Mouse (Mus musculus) urinary bladder, postnatal 4 days (tissue): ENCODE results near the gene Gm20431.

ENCODE experiments used
- DNase-seq, 2 experiments: peaks; one replicate each; pipeline ENCODE4 v3.0.0; 2021 to 2022; ENCODE audit warnings: low spot score in 2 of 2

Gm20431 gene

DNA sequence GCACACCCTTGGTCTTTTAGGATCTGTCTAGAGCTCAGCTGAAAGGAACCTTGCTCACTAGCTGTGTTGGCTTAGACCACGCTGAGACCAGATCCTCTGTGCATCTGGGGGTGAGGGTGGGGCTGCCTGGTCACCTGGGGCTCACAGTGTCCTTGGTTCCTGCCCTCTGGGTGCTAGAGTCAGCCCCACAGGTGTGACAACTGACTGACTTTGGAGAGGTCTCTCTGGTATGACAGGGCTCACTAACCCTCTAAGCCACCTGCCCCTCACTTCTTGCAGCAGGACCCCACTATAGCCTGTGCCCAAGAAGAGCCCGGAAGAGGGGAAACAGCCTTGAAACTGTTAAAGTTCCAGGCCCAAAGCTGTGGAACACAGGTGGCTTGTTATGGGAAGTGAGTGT is 58.9 kb downstream of the Gm20431 start:
- no peak for DNase-seq

DNA sequence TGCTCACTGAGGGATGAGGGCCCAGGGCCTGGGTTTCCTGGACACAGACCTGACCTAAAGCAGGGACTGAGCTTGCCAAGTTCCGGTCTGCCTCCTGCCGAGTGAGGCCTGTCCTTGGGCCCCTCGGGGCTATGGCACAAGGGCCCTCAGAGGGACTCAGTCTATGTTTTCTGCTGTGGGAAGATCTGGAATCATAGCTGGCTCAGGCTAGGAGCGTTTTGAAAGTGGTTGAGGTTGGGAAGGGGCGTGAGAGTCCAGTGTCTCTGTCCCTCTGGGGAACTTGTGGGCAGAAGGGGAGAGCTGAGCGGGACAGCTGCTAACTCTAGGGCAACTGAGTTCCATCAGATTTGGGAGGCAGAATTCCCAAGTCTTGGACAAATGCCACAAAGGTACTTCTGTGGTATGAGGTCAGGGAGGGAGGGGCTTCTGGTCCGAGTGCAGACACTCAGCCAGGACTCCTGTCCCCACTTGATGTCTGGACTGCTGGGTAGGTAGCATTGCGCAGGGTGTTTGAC is 60.8 kb downstream of the Gm20431 start:
- DNase-seq = no peak

DNA sequence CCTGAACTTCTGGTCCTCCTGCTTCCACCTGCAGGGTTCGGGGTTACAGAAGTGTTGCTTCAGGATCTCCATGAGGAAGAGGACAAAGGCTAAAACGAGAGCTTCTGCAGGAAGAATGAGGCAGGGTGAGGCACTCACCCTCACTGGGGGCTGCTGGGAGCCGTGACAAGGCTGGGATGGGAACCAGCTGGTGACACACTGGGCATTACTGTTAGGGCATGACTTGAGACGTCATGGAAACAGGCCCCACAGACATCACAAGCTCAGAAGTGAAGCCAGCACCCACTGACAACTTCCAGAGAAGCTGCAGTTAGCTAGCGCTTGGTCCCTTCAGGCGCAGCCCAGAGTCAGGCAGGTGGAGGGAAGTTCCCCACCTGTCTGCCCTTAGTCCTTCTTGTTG is 61.4 kb downstream of the Gm20431 start:
- no peak for DNase-seq

DNA sequence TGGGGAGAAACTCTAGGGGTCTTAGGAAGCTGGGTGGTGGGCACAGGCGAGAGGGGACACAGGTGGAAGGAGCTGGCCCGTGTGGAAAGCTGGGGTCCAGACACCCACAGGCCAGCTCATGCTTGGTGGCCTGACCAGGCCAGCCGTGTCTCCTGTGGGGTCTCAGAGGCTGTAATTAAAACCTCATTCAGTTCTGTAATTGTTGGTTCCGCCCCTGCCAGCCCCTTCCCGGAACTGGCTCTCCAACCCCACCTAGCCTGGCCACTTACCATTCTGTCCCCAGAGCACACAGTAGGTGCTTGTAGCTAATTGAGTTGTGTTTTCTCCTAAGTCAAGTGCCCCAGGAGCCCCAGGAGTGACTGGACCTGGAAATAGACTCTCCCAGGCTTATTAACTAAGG is 62.1 kb downstream of the Gm20431 start:
- DNase-seq = no peak

DNA sequence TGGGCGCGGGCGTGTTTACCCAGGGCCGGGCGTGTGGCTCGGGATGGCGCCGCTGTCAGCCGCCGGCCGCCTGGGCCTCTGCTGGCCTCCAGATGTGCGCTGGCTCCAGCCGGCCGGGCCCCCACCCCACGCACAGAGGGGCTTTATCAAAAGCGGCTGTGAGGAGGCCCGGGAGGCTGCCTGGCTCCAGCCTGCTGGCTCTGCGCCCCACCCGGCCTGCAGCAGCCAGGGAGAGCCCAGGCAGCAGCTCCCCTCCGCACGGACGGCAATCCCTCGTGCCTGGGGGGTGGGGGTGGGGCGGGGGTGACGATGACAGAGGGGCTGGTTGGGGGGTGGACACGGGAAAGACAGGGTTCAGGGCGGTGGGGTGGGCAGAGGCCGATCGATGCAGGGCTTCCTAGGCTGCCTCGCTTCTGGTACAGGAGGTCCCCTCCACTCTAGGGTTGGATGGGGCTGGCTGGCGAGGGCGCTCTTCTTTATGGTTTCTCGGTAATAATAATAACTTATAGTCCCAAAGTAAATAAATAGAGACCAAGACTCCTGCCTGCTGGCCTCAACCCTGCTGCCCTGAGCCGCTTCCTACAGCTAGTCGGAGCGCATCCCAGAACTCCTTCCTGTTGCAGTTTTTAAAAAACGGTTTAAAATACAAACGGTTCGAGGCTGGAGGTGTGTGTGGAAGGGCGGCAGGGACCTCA is 63.7 kb downstream of the Gm20431 start:
- peak; percentile 79 to 80 for DNase-seq

DNA sequence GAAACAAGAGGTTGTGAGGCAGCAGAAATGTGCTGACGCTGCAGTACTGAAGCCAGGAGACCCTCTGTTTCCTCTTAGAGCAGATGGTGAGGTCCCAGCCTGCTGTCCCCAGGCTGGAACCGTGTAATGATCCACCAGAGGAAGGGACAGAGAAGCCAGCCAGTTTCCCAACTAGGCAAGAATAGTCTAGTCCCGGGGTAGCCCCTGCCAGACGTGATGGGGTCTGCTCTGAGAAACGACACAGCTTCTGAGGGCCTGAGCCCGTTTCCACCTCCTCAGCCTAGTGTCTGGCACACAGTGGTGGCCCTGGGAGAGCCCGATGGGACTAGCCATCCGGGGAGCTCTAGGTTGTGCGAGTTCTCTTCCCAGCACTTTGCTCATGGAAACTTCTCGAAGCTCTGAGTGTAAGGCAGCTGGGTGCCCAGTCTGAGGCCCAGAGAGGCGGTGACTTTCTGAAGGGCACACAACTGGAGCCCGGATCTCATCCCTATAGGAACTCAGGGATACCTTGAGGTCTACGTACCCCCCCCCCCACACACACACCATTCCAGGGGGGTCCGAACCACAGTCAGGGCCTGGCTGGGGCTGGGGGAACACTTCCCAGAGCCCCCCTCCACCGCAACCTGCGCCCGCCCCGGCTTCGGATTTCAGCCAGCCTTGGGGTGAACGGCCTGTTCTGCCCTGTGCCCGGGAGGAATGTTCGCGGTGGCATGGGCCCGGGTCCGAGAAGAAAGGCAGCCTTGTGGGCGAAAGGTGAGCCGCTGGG is 64.4 kb downstream of the Gm20431 start:
- DNase-seq = no peak

DNA sequence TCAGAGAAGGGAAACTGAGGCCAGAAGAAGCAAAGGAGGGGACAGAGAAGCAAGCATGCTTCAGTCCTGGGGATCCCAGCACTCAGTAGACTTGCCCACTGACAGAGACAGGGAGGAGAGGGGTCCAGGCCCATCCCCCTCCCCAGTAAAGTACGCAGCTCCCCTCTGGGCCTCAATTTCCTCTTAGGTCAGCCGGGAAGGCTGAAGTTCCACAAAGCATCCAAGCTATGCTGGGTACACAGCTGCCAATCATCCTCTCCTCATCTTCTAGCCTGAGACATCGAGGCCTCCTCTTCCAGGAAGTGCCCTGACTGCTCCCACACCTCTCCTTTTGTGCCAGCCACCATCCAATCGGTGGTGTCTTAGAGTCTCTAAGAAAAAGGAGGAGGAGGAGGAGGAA is 65.0 kb downstream of the Gm20431 start:
- DNase-seq = no peak

DNA sequence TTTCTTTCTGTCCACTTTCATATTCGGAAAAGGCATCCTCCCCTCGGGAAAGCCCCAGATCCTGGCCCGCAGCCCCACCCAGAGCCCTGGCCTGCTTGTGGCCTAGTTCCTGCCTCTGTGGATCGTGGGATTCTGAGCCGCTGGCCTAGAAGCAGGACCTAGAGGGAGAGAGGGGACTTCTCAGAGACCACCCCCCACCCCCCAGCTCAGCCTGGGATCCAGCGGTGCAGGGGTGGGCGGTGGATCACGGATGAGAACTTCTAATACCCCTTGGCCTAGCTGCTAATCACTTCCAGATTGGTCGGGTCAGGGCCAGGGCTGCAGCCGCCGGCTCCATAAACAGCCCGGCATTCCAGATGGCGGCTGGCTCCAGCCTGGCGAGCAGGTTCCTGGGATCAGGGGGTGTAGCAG is 65.5 kb downstream of the Gm20431 start:
- DNase-seq = peak; percentile 66 to 71

DNA sequence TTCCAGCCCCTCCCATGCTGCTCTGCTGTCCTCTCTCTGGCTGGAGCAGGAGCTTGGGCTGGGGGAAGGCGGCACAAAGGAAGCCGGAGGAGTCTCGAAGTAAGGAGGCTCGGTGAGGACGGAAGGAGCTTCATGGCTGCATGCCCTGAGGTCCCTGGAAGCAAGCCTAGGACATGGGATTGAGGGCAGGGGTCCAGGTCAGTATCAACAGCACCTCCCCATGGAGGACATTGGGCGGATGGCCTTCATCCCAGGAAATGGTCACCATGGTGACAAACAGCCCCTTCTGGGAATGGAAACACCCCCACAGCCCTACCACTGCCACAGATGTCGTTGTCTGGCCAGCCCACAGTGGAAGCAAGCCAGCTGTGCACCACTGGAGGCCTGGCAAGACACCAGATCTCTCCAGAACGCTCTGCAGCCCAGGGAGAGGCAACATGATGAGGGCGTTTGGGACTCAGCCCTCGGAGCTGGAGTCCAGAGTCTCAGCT is 66.8 kb downstream of the Gm20431 start:
- DNase-seq = peak; percentile 86 to 90

DNA sequence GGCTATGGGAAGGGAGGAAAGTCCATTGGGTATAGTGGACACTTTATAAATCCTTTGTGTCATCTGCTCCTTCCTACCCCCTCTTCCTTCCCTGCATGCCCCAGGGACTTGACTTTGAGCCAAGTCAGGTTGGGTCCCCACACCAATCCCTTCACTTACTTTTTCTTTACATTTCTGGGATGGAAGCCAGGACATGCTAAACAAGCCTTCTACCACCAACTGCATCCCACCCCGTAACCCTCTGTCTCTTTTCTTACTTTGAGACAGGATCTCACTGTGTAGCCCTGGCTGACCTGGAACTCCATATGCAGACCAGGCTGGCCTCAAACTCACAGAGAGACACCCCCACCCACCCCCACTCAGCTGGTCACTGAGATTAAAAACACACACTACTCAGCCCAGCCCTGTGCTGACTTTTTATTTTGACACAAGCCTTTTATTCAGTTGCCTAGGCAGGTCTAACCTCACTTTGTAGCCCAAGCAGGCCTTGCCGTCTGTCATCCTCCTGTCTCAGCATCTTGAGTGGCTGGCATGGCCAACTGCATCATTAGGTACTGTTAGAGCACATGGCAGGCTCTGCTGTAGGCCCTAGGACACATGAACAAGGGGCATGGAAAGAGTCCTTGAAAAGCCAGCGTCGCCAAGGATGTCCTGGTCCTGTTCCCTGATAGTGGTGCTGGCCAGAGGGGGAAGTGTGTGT is 67.6 kb downstream of the Gm20431 start:
- DNase-seq = no peak

DNA sequence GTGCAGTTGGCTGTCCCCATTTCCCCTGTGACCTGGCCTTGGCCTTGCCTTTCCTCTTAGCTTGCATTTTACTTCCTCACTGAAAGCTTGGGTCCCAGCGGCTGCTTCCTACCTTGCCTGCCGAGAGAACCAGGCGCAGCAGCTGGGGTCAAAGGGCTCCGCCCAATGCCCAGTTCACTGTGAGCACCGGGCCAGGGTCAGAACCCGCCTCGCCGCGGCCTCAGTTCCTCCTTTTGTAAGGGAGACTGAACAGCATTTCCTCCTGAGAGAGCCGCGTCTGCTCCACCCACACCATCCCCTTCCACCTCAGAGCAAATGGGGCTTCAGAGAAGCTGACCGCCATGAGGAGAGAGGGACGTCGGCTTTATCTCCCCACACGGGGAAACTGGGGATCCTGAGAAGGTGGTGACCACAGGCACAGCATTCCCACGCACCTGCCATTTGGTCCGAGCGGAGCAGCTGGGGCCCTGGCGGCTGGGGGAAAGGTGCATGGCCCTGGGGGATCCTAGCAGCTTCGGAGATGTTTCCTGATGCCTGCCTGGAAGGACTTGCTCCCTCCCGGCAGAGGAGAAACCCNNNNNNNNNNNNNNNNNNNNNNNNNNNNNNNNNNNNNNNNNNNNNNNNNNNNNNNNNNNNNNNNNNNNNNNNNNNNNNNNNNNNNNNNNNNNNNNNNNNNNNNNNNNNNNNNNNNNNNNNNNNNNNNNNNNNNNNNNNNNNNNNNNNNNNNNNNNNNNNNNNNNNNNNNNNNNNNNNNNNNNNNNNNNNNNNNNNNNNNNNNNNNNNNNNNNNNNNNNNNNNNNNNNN is 72.3 kb downstream of the Gm20431 start:
- no peak for DNase-seq

DNA sequence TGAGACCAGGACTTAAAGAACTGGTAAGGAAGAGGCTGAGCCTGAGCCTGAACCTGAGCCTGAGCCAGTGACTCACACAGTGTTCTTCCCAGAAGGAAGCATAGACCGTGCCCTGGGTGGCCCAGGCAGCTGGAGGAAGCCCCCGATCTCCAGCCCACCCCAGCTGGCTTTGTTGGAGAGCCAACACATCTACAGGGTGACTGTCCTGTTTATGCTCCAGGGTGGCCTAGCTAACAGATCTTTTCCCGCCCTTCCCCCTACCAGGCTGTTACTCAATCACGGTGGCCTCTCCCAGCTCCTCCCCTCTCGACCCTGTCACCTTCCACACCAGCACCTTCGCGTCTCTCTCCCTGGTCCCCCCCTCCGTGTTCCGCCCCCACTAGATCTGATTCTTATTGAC is 74.3 kb downstream of the Gm20431 start:
- DNase-seq = no peak

DNA sequence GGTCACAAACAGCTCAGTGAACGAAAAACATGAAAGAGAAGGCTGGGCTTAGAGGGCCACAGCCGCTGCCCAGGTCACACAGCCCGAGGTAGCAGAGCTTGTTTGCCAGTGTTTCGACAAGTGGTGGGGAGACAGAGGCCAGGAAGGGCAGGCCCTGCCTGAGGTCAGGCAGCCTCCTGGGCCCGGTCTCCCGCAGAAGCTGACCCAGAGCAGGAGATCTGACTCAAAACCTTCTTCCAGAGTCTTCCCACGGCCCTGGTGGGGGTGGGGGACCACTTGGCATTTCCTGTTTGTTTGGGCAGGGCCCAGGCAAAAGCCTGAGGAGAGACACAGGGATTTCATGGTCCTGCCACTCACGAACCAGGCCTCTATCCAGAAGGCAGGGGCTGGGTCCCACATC is 75.3 kb downstream of the Gm20431 start:
- DNase-seq = peak in 1 of 2 experiments; percentile 48

DNA sequence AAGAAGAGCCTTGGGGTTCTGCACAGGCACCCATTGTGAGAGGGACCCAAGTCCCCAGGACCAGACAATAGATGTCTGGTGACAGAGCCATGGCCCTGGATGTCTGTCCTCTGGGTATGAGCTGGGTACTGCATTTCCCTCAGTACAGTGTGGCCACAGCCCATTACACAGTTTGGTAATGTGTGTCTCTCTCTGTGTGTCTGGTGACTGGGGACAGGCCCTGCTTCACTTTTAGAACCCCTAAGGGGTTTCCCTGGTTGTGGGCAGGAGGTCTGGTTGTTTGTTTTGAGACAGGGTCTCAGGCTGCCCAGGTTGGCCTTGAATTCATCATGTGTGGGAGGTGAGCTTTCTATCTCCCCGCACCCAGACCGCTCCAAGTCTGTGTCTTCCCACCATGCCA is 76.0 kb downstream of the Gm20431 start:
- DNase-seq = no peak

DNA sequence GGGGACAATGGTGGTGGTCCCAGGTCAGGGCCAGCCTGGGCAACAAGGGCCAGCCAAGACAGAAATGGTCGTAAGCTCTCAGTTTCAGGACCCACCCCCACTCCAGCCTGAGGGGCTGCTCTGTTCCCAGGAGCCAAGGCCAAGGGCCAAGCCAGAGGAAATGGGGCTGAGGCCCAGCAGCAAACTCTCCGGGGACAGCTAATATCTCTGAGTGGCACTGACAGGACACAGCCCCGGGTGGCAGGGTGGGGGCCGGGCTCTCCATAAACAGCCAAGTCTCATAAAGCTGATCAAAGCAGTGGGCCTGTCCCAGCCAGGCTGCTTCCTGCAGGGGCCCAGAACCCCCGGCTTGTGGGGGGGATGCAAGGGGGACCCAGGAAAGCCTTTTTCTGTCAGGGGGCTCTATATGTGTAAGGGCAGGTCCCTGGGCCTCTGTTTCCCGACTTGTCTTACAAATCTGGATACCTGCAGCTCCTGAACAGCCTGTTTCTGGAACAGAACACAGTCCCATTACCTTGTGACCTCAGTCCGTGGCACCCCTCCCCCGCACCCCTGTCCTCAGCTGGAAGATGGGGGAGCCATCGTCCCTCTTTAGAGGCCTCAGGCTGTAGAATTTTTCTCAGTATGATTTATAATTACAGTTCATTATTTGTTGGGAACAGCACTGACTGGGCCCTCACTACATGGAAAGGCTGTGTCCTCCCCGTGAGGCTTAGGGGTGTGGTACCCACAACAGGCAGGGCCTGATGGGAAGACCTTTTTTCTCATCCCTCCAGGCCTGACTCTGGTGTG is 77.9 kb downstream of the Gm20431 start:
- no peak for DNase-seq

DNA sequence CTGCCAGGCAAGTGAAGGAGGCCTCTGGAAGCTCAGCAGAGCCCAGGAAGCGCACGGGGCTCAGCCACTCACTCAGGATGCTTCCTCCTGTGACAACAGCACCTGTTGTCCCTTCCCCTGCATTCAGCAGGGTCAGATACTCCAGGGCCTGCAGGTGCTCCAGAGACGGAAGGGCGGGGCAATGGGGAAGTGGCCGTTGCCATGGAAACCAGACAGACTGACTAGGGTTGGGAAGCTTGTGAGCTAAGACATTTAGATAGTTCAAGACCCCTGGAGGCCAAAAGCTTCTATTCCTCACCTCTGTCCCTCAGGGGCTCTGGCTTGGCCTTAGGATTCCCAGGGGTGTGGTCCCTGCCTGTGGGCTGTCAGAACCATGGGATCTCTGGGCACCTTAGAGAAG is 82.8 kb downstream of the Gm20431 start:
- DNase-seq = no peak

DNA sequence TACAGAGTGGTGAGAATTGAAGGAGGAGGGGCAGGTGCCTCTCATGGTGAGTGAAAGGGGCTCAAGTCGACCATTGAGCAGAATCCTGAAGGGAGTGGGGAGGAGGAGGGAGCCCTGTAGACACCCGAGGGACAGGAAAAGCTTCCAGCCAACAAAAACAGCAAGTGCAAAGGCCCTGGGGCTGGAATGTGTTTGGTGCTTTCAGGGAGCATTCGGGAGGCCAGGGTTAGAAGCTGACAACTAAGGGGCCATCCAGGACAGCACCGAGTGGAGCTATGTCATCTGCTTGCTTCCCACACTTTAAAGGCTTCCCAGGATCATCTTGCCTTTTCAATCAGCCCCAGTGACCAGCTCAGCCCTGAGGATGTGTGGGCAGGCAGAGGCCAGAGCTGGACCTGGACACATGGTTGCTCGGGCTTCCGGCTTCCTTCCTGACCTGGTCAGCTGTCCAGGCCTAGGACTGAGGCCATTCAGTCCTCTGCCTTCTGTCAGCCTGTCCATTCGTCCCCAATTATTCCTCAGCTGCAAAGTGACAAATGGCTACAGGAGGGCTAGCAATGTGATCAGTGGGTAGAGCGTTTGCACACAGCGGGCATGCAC is 84.0 kb downstream of the Gm20431 start:
- no peak for DNase-seq

DNA sequence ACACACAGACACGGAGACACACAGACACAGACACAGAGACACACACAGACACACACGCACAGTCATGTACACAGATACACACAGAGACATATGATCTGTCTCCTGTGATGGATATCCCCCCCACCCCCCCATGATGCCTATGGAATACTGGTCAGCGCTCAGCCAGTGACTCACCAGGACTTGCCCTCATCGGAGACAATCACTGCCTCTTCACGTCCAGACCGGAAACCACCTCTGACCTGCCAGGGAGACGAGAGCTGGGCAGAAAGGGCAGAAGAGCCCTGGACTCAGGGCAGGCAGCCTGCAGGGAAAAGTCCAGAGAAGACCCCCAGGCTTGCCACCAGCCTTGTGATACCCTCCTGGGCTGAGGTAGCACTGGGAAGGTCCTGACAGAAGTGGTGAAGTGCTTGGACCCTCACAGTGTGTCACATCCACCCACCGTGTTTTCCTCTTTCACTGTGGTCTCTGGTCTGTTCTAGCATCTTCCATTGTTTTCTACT is 85.1 kb downstream of the Gm20431 start:
- DNase-seq = no peak

DNA sequence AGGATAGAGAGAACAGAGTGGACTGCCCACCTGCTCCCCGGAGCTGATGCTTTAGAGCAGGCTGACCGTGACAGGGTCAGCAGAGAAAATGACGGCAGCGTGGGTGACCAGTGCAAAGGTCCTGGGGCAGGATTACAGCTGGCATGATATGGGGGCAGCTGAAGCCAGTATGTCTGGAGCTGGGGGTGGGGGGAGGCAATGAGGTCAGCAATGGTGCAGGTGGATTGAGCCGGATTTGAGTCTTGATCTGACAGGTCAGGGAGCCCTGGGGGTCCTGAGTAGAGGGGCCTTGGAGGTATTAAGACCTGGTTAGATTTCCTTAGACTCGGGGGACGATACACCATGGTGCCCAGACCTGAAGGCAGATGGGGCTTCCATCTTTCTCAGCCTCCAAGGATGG is 85.7 kb downstream of the Gm20431 start:
- DNase-seq = no peak

DNA sequence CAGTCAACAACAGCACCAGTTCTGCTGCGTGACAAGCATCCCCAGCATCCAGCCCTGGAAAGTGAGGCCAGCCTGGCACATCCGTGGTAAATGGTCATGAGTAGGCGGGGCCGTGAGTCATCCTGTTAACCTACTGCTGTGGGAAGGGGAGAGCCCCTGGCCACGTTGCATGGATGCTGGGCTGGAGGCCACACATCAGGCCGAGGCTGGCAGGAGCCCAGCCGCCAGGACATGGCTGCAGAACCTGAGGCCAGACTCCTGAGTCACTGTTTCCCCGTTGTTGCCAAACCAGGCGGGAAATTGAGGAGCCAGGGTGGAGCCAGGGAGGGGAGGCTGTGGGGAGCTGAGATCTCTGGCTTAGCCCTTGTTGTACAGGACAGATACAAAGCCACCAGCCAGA is 86.5 kb downstream of the Gm20431 start:
- DNase-seq = peak; percentile 67 to 79
